Mouse (Mus musculus): ENCODE data around the gene Fam131a. TPM values are rescaled to one million over a fixed set of nuclear protein-coding genes. Genes with fewer than 3 reads are reported as not detected.

Gene Fam131a
- polyA plus RNA-seq, 1 experiment from 2014 or later = 47.5 TPM

- WGBS = 9% methylated on average over 14 of the region's 14 CpGs
- Histone ChIP-seq H3K4me1 (replicated peaks) (peaks cover 32% of the 10 kb centered on the region), H3K9me3 (no peaks in the 10 kb centered on the region), H3K4me3 (peak overlapping the region; percentile 68), H3K27ac (replicated peaks) (0 out of 2 replicates have a peak overlapping the region, but pooled peaks have one; percentile 84), H3K36me3 (peaks cover 38% of the 10 kb centered on the region), H3K9ac (peak overlapping the region; percentile 84), H3K27me3 (no peaks in the 10 kb centered on the region), H3K4me2 (peak overlapping the region; percentile 90)
- no peak for ATAC-seq (ENCODE audit: low FRiP score, low read depth)
These were observed 19.2 kb upstream of the Fam131a start for GRCm38 (mm10) chr16:20673706-20674303.

GRCm38 (mm10) chr16:20675213-20675612 lies 17.8 kb upstream of the Fam131a start:
- Histone ChIP-seq H3K27ac (replicated peaks) (no peak overlapping the region), H3K4me1 (replicated peaks) (peaks cover 32% of the 10 kb centered on the region), H3K36me3 (peaks cover 52% of the 10 kb centered on the region), H3K27me3 (no peaks in the 10 kb centered on the region), H3K9ac (no peak overlapping the region), H3K9me3 (no peaks in the 10 kb centered on the region), H3K4me3 (no peak overlapping the region), H3K4me2 (no peak overlapping the region)
- ATAC-seq (ENCODE audit: low FRiP score, low read depth) = no peak
- WGBS = 93% methylated on average over 6 of the region's 6 CpGs

- ATAC-seq (ENCODE audit: low FRiP score, low read depth) = no peak
- no peaks in the 10 kb centered on the region for H3K27me3 ChIP-seq
- no peak overlapping the region for H3K4me2 ChIP-seq
- no peak overlapping the region for H3K9ac ChIP-seq
- no peak overlapping the region for H3K27ac ChIP-seq (replicated peaks)
- 90% methylated on average over 4 of the region's 4 CpGs for WGBS
- peaks cover 32% of the 10 kb centered on the region for H3K4me1 ChIP-seq (replicated peaks)
- H3K4me3 ChIP-seq = no peak overlapping the region
- no peaks in the 10 kb centered on the region for H3K9me3 ChIP-seq
- H3K36me3 ChIP-seq = peaks cover 66% of the 10 kb centered on the region
These were observed 16.3 kb upstream of the Fam131a start for GRCm38 (mm10) chr16:20676702-20677101.

- Histone ChIP-seq H3K9me3 (no peaks in the 10 kb centered on the region), H3K36me3 (peaks cover 73% of the 10 kb centered on the region), H3K4me1 (replicated peaks) (peaks cover 27% of the 10 kb centered on the region), H3K27me3 (no peaks in the 10 kb centered on the region), H3K9ac (no peak overlapping the region), H3K27ac (replicated peaks) (no peak overlapping the region), H3K4me2 (no peak overlapping the region), H3K4me3 (no peak overlapping the region)
- 89% methylated on average over 5 of the region's 5 CpGs for WGBS
- no peak for ATAC-seq (ENCODE audit: low FRiP score, low read depth)
These were observed 15.7 kb upstream of the Fam131a start for GRCm38 (mm10) chr16:20677380-20677779.

GRCm38 (mm10) chr16:20677974-20678675 lies 14.9 kb upstream of the Fam131a start:
- Histone ChIP-seq H3K4me2 (no peak overlapping the region), H3K36me3 (peaks cover 81% of the 10 kb centered on the region), H3K27me3 (no peaks in the 10 kb centered on the region), H3K9ac (no peak overlapping the region), H3K4me3 (no peak overlapping the region), H3K27ac (replicated peaks) (no peak overlapping the region), H3K9me3 (no peaks in the 10 kb centered on the region), H3K4me1 (replicated peaks) (peaks cover 27% of the 10 kb centered on the region)
- 81% methylated on average over 10 of the region's 10 CpGs for WGBS
- no peak for ATAC-seq (ENCODE audit: low FRiP score, low read depth)

GRCm38 (mm10) chr16:20690774-20691173 lies 2.3 kb upstream of the Fam131a start:
- no peak for ATAC-seq (ENCODE audit: low FRiP score, low read depth)

GRCm38 (mm10) chr16:20691617-20692016 lies 1.4 kb upstream of the Fam131a start:
- Histone ChIP-seq H3K9me3 (no peaks in the 10 kb centered on the region), H3K27ac (replicated peaks) (no peak overlapping the region), H3K4me3 (no peak overlapping the region), H3K4me1 (replicated peaks) (peaks cover 37% of the 10 kb centered on the region), H3K9ac (no peak overlapping the region), H3K36me3 (peaks cover 51% of the 10 kb centered on the region), H3K27me3 (no peaks in the 10 kb centered on the region), H3K4me2 (no peak overlapping the region)
- WGBS = 83% methylated on average over 1 of the region's 1 CpGs
- no peak for ATAC-seq (ENCODE audit: low FRiP score, low read depth)

More at GRCm38 (mm10) chr16:20690774-20691173, 2.3 kb upstream of the Fam131a start:
- Histone ChIP-seq H3K36me3 (peaks cover 59% of the 10 kb centered on the region), H3K4me3 (no peak overlapping the region), H3K9me3 (no peaks in the 10 kb centered on the region), H3K27me3 (no peaks in the 10 kb centered on the region), H3K4me1 (replicated peaks) (peaks cover 29% of the 10 kb centered on the region), H3K4me2 (no peak overlapping the region), H3K27ac (replicated peaks) (no peak overlapping the region), H3K9ac (no peak overlapping the region)
- 93% methylated on average over 3 of the region's 3 CpGs for WGBS

- Histone ChIP-seq H3K36me3 (peaks cover 43% of the 10 kb centered on the region), H3K27ac (replicated peaks) (peak overlapping the region; percentile 97), H3K9me3 (no peaks in the 10 kb centered on the region), H3K4me2 (peak overlapping the region; percentile 66), H3K27me3 (no peaks in the 10 kb centered on the region), H3K4me3 (peak overlapping the region; percentile 62; the same call in 1 of the 2 replicates), H3K4me1 (replicated peaks) (peaks cover 44% of the 10 kb centered on the region), H3K9ac (no peak overlapping the region)
- 35% methylated on average over 16 of the region's 16 CpGs for WGBS
- 0 out of 2 replicates have a peak, but pooled peaks have one; percentile 0 for ATAC-seq (ENCODE audit: low FRiP score, low read depth)
These were observed 638 bp upstream of the Fam131a start for GRCm38 (mm10) chr16:20692241-20692965.

GRCm38 (mm10) chr16:20694781-20695180 lies 1.7 kb downstream of the Fam131a start:
- H3K27me3 ChIP-seq = no peaks in the 10 kb centered on the region
- no peaks in the 10 kb centered on the region for H3K9me3 ChIP-seq
- H3K36me3 ChIP-seq = peaks cover 31% of the 10 kb centered on the region
- H3K27ac ChIP-seq (replicated peaks) = peak overlapping the region; percentile 79; the same call in 1 of the 2 replicates
- 63% methylated on average over 8 of the region's 8 CpGs for WGBS
- H3K4me2 ChIP-seq = peak overlapping the region; percentile 65
- H3K4me3 ChIP-seq = 0 out of 2 replicates have a peak overlapping the region, but pooled peaks have one; percentile 48
- H3K9ac ChIP-seq = 0 out of 2 replicates have a peak overlapping the region, but pooled peaks have one; percentile 49
- H3K4me1 ChIP-seq (replicated peaks) = peaks cover 46% of the 10 kb centered on the region
- ATAC-seq (ENCODE audit: low FRiP score, low read depth) = no peak

- Histone ChIP-seq H3K36me3 (peaks cover 25% of the 10 kb centered on the region; the same call in 1 of the 2 replicates), H3K9me3 (no peaks in the 10 kb centered on the region), H3K27me3 (no peaks in the 10 kb centered on the region), H3K27ac (replicated peaks) (peak overlapping the region; percentile 79), H3K4me1 (replicated peaks) (peaks cover 46% of the 10 kb centered on the region), H3K4me2 (peak overlapping the region; percentile 65), H3K9ac (peak overlapping the region; percentile 49), H3K4me3 (peak overlapping the region; percentile 48)
- under 1% methylated on average over 45 of the region's 46 CpGs for WGBS
- ATAC-seq (ENCODE audit: low FRiP score, low read depth) = peak; percentile 80
These were observed 2.7 kb downstream of the Fam131a start for GRCm38 (mm10) chr16:20695622-20696323.

GRCm38 (mm10) chr16:20699266-20699665 lies 6.2 kb downstream of the Fam131a start:
- WGBS = 83% methylated on average over 5 of the region's 5 CpGs
- no peak overlapping the region for H3K4me3 ChIP-seq
- no peak overlapping the region for H3K9ac ChIP-seq
- H3K27ac ChIP-seq (replicated peaks) = no peak overlapping the region
- no peak for ATAC-seq (ENCODE audit: low FRiP score, low read depth)
- peaks cover 47% of the 10 kb centered on the region for H3K4me1 ChIP-seq (replicated peaks)
- peaks cover 21% of the 10 kb centered on the region for H3K36me3 ChIP-seq
- no peaks in the 10 kb centered on the region for H3K27me3 ChIP-seq
- no peaks in the 10 kb centered on the region for H3K9me3 ChIP-seq
- H3K4me2 ChIP-seq = no peak overlapping the region

Data from hindbrain, embryonic 15.5 days (tissue).